Mouse (Mus musculus): Measurements from ENCODE around the gene Krtap11-1. TPM values are rescaled to one million over a fixed set of nuclear protein-coding genes. Genes with fewer than 3 reads are reported as not detected.

The Krtap11-1 gene
- total RNA-seq, 1 experiment = not detected

DNA sequence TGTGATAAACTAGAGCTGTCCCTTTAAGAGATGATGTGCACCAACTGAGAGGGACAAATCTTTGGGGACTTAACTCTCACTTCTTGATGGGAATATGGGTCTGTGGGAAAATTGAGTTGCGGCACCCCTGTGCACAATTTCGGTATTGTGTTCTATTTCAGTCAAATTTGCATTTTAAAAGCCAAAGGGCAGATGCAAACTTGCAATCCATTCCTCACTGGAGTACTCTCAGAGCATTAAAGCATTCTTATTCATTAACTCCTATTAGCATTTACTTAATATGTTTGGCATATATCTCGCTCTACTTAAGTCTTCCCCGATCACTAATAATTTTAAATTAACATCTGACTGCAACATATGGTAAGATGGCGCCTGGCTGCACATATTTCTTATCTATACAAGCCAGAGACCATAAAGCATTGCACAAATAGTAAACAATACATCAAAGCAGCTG, 32.9 kb downstream of the Krtap11-1 start:
- no peak overlapping the region for H3K27ac ChIP-seq (ENCODE audit: insufficient read depth, low read depth, low read length, poor library complexity, severe bottlenecking)
- in situ Hi-C loops (cut with MboI; ENCODE audit: low sequenced_read_pairs in 2 of 2, unreplicated experiment in 2 of 2) = loop anchor here in 1 of 2 experiments (10.0 kb wide), 1 partner anchor 227 kb away; no protein-coding TSS in a partner anchor
- H3K36me3 ChIP-seq (ENCODE audit: control insufficient read depth, insufficient read depth, low read length, poor library complexity, severe bottlenecking) = no peaks in the 10 kb centered on the region
- H3K4me1 ChIP-seq (ENCODE audit: control insufficient read depth in 2 of 2, insufficient read depth in 2 of 2, low read length in 2 of 2, poor library complexity in 1 of 2) = no peaks in the 10 kb centered on the region
- TF ChIP-seq HCFC1 (IDR thresholded peaks at IDR 0.05; ENCODE audit: borderline replicate concordance, insufficient read depth, low read length) (no peak), CHD2 (IDR thresholded peaks at IDR 0.05; ENCODE audit: low read depth, low read length) (no peak), ZNF384 (IDR thresholded peaks at IDR 0.05; ENCODE audit: low read depth, low read length) (no peak), MAFK (IDR thresholded peaks at IDR 0.05; ENCODE audit: insufficient read depth, low read depth, low read length) (no peak), ZC3H11A (IDR thresholded peaks at IDR 0.05; ENCODE audit: borderline replicate concordance, low read depth, low read length) (no peak)
- no peak overlapping the region for H3K9ac ChIP-seq (ENCODE audit: insufficient read depth, low read depth, low read length, poor library complexity, severe bottlenecking)
- H3K4me3 ChIP-seq (ENCODE audit: insufficient read depth in 1 of 2, low read depth in 1 of 2, low read length in 2 of 2, poor library complexity in 1 of 2, severe bottlenecking in 1 of 2) = no peak overlapping the region
- no peaks in the 10 kb centered on the region for H3K9me3 ChIP-seq (ENCODE audit: control insufficient read depth, insufficient read depth, low read depth, low read length)
- no peak for DNase-seq (ENCODE audit: low read depth, low spot score)

DNA sequence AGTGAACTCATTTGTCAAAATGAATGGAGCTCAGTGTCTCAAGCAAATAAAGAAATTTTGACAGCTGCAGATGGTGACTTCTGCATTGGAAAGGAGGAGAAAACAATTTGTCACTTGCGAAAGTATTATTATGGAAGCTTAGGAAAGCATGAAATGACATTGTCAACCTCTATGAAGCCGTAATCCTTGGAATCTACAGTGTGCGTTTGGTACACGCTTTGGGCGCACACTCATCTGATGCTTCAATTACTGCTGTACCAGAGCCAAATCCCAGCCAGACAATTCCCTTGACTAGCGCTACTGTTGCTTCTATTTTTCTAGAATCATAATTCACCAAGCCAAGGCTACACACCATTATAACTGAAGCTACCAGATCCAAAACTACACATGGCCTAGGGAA, 33.6 kb downstream of the Krtap11-1 start:
- Histone ChIP-seq H3K36me3 (ENCODE audit: control insufficient read depth, insufficient read depth, low read length, poor library complexity, severe bottlenecking) (no peaks in the 10 kb centered on the region), H3K4me1 (ENCODE audit: control insufficient read depth in 2 of 2, insufficient read depth in 2 of 2, low read length in 2 of 2, poor library complexity in 1 of 2) (no peaks in the 10 kb centered on the region), H3K27ac (ENCODE audit: insufficient read depth, low read depth, low read length, poor library complexity, severe bottlenecking) (no peak overlapping the region), H3K9me3 (ENCODE audit: control insufficient read depth, insufficient read depth, low read depth, low read length) (no peaks in the 10 kb centered on the region), H3K4me3 (ENCODE audit: insufficient read depth in 1 of 2, low read depth in 1 of 2, low read length in 2 of 2, poor library complexity in 1 of 2, severe bottlenecking in 1 of 2) (no peak overlapping the region), H3K9ac (ENCODE audit: insufficient read depth, low read depth, low read length, poor library complexity, severe bottlenecking) (no peak overlapping the region)
- TF ChIP-seq ZNF384 (IDR thresholded peaks at IDR 0.05; ENCODE audit: low read depth, low read length) = no peak
- no peak for TF ChIP-seq ZC3H11A (IDR thresholded peaks at IDR 0.05; ENCODE audit: borderline replicate concordance, low read depth, low read length)
- no peak for TF ChIP-seq HCFC1 (IDR thresholded peaks at IDR 0.05; ENCODE audit: borderline replicate concordance, insufficient read depth, low read length)
- TF ChIP-seq CHD2 (IDR thresholded peaks at IDR 0.05; ENCODE audit: low read depth, low read length) = no peak
- TF ChIP-seq MAFK (IDR thresholded peaks at IDR 0.05; ENCODE audit: insufficient read depth, low read depth, low read length) = no peak
- in situ Hi-C loops (cut with MboI; ENCODE audit: low sequenced_read_pairs in 2 of 2, unreplicated experiment in 2 of 2) = loop anchor here in 1 of 2 experiments (10.0 kb wide), 1 partner anchor 227 kb away; no protein-coding TSS in a partner anchor
- no peak for DNase-seq (ENCODE audit: low read depth, low spot score)

DNA sequence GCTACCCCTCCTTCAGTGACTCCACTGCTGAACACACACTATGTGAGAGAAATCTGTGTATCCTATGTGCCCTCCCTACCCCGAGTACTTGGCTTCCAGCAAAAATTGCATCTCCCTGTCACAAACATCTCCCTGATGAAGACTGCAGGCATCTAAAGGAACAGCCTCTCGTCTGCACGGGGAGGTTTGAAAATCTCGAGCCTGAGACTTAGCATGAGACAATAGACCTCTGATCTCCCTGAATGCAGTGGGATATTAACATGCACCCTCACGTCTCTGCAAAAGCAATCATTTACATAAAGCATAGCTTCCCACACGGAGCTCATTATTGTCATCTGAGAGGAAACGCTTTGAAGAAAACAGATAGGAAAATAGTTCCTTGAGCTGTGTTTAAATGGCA, 40.4 kb downstream of the Krtap11-1 start:
- DNase-seq (ENCODE audit: low read depth, low spot score) = no peak
- TF ChIP-seq HCFC1 (IDR thresholded peaks at IDR 0.05; ENCODE audit: borderline replicate concordance, insufficient read depth, low read length) (no peak), ZNF384 (IDR thresholded peaks at IDR 0.05; ENCODE audit: low read depth, low read length) (no peak), ZC3H11A (IDR thresholded peaks at IDR 0.05; ENCODE audit: borderline replicate concordance, low read depth, low read length) (no peak), MAFK (IDR thresholded peaks at IDR 0.05; ENCODE audit: insufficient read depth, low read depth, low read length) (no peak), CHD2 (IDR thresholded peaks at IDR 0.05; ENCODE audit: low read depth, low read length) (no peak)
- no peaks in the 10 kb centered on the region for H3K36me3 ChIP-seq (ENCODE audit: control insufficient read depth, insufficient read depth, low read length, poor library complexity, severe bottlenecking)
- in situ Hi-C loops (cut with MboI; ENCODE audit: low sequenced_read_pairs in 2 of 2, unreplicated experiment in 2 of 2) = loop anchor here in 1 of 2 experiments (10.0 kb wide), 1 partner anchor 234 kb away; no protein-coding TSS in a partner anchor
- H3K27ac ChIP-seq (ENCODE audit: insufficient read depth, low read depth, low read length, poor library complexity, severe bottlenecking) = no peak overlapping the region
- no peak overlapping the region for H3K4me3 ChIP-seq (ENCODE audit: insufficient read depth in 1 of 2, low read depth in 1 of 2, low read length in 2 of 2, poor library complexity in 1 of 2, severe bottlenecking in 1 of 2)
- no peaks in the 10 kb centered on the region for H3K4me1 ChIP-seq (ENCODE audit: control insufficient read depth in 2 of 2, insufficient read depth in 2 of 2, low read length in 2 of 2, poor library complexity in 1 of 2)
- H3K9me3 ChIP-seq (ENCODE audit: control insufficient read depth, insufficient read depth, low read depth, low read length) = no peaks in the 10 kb centered on the region
- H3K9ac ChIP-seq (ENCODE audit: insufficient read depth, low read depth, low read length, poor library complexity, severe bottlenecking) = no peak overlapping the region

DNA sequence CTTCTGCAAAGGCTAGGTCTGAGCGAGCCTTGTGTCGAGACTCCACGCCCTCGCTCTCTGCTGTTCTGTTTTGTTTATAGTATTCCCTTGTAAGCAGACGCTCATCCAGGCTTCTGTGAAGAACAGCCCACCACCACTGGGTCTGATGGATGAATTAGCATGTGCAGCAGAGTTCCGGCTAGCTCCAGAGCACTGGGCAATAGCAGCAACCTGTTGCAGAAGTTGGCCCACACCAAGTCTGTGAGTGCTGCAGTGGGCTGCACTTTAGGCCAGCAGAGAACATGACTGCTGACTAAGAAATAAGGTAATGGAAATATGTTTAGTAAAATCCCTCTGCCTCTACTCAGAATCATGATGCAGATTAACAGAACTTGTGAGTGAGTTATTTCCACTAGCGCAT, 41.1 kb downstream of the Krtap11-1 start:
- H3K36me3 ChIP-seq (ENCODE audit: control insufficient read depth, insufficient read depth, low read length, poor library complexity, severe bottlenecking) = no peaks in the 10 kb centered on the region
- H3K9me3 ChIP-seq (ENCODE audit: control insufficient read depth, insufficient read depth, low read depth, low read length) = no peaks in the 10 kb centered on the region
- TF ChIP-seq HCFC1 (IDR thresholded peaks at IDR 0.05; ENCODE audit: borderline replicate concordance, insufficient read depth, low read length) (no peak), ZC3H11A (IDR thresholded peaks at IDR 0.05; ENCODE audit: borderline replicate concordance, low read depth, low read length) (no peak), CHD2 (IDR thresholded peaks at IDR 0.05; ENCODE audit: low read depth, low read length) (no peak), ZNF384 (IDR thresholded peaks at IDR 0.05; ENCODE audit: low read depth, low read length) (no peak)
- no peaks in the 10 kb centered on the region for H3K4me1 ChIP-seq (ENCODE audit: control insufficient read depth in 2 of 2, insufficient read depth in 2 of 2, low read length in 2 of 2, poor library complexity in 1 of 2)
- H3K27ac ChIP-seq (ENCODE audit: insufficient read depth, low read depth, low read length, poor library complexity, severe bottlenecking) = no peak overlapping the region
- no peak overlapping the region for H3K4me3 ChIP-seq (ENCODE audit: insufficient read depth in 1 of 2, low read depth in 1 of 2, low read length in 2 of 2, poor library complexity in 1 of 2, severe bottlenecking in 1 of 2)
- no peak for DNase-seq (ENCODE audit: low read depth, low spot score)
- in situ Hi-C loops (cut with MboI; ENCODE audit: low sequenced_read_pairs in 2 of 2, unreplicated experiment in 2 of 2) = loop anchor here in 1 of 2 experiments (10.0 kb wide), 1 partner anchor 235 kb away; no protein-coding TSS in a partner anchor
- H3K9ac ChIP-seq (ENCODE audit: insufficient read depth, low read depth, low read length, poor library complexity, severe bottlenecking) = no peak overlapping the region
